Mouse (Mus musculus): ENCODE results near the gene AA467197. TPM values are rescaled to one million over a fixed set of nuclear protein-coding genes. Genes with fewer than 3 reads are reported as not detected.

The AA467197 gene
- polyA plus RNA-seq, 1 experiment from 2014 or later = 0.47 TPM

DNA sequence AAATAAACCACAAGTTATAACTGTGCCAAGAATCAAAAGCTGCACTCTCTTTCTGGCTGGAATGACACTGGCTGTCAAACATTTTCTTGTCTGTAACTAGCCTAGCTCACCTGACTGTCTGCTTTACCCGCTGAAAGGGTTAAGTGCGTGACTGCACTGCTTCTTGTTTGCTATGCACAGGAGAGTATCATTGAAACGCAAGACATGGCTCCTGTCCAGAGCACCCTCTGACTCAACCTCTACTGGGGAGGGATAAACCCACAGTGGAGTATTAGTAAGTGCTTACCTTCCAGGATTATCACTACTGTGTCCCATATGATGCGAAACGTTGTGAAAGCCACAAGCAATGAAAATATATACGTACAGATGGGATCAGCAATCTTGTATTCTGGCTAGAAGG, 49.9 kb downstream of the AA467197 start:
- Histone ChIP-seq H3K4me3 (no peak overlapping the region), H3K27ac (no peak overlapping the region), H3K27me3 (ENCODE audit: insufficient read depth, poor library complexity, severe bottlenecking) (no peaks in the 10 kb centered on the region), H3K9me3 (peaks cover 6% of the 10 kb centered on the region), H3K36me3 (no peaks in the 10 kb centered on the region), H3K4me1 (replicated peaks) (no peaks in the 10 kb centered on the region)
- WGBS = 81% methylated on average over 6 of the region's 6 CpGs
- DNase-seq (ENCODE audit: low spot score) = no peak

MicroRNA genes within 50 kb of the gene (microRNA counts, 519-probe panel; counts per million panel counts)
- microRNA mmu-miR-147 = 1,255 counts per million, percentile 77 among the panel's probes with 10 or more counts

Other genes starting within 250 kb of the AA467197 start
- gene Slc28a2, start 210.5 kb upstream of the AA467197 start, polyA plus RNA-seq (2016; fragmentation: Nextera tagmentation; extraction: Ambion mirVana) = not detected in 2 replicates
- gene Gm14085, start 152.0 kb upstream of the AA467197 start, polyA plus RNA-seq (2016; fragmentation: Nextera tagmentation; extraction: Ambion mirVana) = not detected in 2 replicates
- gene Gatm, start 25.7 kb upstream of the AA467197 start, polyA plus RNA-seq (2016; fragmentation: Nextera tagmentation; extraction: Ambion mirVana) = 10.9 and 14.5 TPM in 2 replicates
- gene Slc30a4, start 65.7 kb downstream of the AA467197 start, polyA plus RNA-seq (2016; fragmentation: Nextera tagmentation; extraction: Ambion mirVana) = 3.7 and 7.8 TPM in 2 replicates
- 72.4 and 75.4 TPM in 2 replicates for gene Bloc1s6, start 101.5 kb downstream of the AA467197 start, polyA plus RNA-seq (2016; fragmentation: Nextera tagmentation; extraction: Ambion mirVana)
- gene Sqor, start 128.3 kb downstream of the AA467197 start, polyA plus RNA-seq (2016; fragmentation: Nextera tagmentation; extraction: Ambion mirVana) = 2.7 and 3.3 TPM in 2 replicates